Mouse (Mus musculus): ENCODE measurements around the gene Msn. TPM values are rescaled to one million over a fixed set of nuclear protein-coding genes. Genes with fewer than 3 reads are reported as not detected.

Gene Msn
- polyA plus RNA-seq, 1 experiment from 2014 or later, result 45.1 TPM

DNA sequence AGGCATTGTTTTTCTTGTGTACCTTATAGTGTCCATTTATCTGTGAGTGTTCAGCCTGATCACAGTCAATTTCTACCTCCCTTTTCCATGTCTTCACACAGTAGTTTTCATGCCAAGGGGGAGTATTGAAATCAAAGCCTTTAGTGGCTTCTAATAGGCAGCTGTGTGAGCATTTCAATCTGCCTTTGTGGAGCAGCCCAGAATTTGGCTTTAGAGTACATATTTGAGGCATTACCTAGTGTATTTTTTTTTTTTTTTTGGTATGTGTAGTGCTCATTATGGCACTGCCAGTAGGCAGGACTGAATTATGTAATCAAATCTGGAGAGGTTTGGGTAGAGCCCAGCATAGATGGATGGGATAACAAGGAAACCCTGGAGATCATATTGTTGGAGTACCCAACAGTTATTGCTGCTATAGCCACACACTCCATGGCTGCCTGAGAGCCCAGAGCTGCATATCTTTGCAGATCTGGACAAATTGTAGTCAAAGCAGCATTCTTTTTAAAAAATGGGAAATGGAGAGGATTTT is 17.3 kb downstream of the Msn start:
- peak; percentile 4 for DNase-seq (ENCODE audit: low spot score)
- Histone ChIP-seq H3K4me2 (ENCODE audit: low read length) (no peak overlapping the region), H3K36me3 (ENCODE audit: control insufficient read depth, insufficient read depth, low read length) (no peaks in the 10 kb centered on the region), H3K4me1 (ENCODE audit: control insufficient read depth, insufficient read depth, low read length) (no peaks in the 10 kb centered on the region), H3K4me3 (ENCODE audit: low read depth, low read length) (no peak overlapping the region), H3K9me3 (replicated peaks; ENCODE audit: control insufficient read depth, low read length) (no peaks in the 10 kb centered on the region), H3K27me3 (replicated peaks; ENCODE audit: control insufficient read depth, insufficient read depth, low read length) (no peaks in the 10 kb centered on the region), H3K9ac (ENCODE audit: low read length) (no peak overlapping the region), H3K27ac (ENCODE audit: low read depth, low read length) (no peak overlapping the region)
- ATAC-seq, result no peak

- no peaks in the 10 kb centered on the region for H3K4me1 ChIP-seq (ENCODE audit: control insufficient read depth, insufficient read depth, low read length)
- H3K9ac ChIP-seq (ENCODE audit: low read length), result no peak overlapping the region
- H3K4me2 ChIP-seq (ENCODE audit: low read length), result no peak overlapping the region
- no peaks in the 10 kb centered on the region for H3K27me3 ChIP-seq (replicated peaks; ENCODE audit: control insufficient read depth, insufficient read depth, low read length)
- H3K9me3 ChIP-seq (replicated peaks; ENCODE audit: control insufficient read depth, low read length), result no peaks in the 10 kb centered on the region
- no peak overlapping the region for H3K4me3 ChIP-seq (ENCODE audit: low read depth, low read length)
- H3K27ac ChIP-seq (ENCODE audit: low read depth, low read length), result no peak overlapping the region
- no peak for ATAC-seq
- H3K36me3 ChIP-seq (ENCODE audit: control insufficient read depth, insufficient read depth, low read length), result no peaks in the 10 kb centered on the region
- DNase-seq (ENCODE audit: low spot score), result no peak
Measured at GRCm38 (mm10) chrX:96115501-96115900, 19.7 kb downstream of the Msn start.

- WGBS, result 62% methylated on average over 1 of the region's 1 CpGs
- Histone ChIP-seq H3K36me3 (ENCODE audit: control insufficient read depth, insufficient read depth, low read length) (no peaks in the 10 kb centered on the region), H3K27ac (ENCODE audit: low read depth, low read length) (no peak overlapping the region), H3K4me3 (ENCODE audit: low read depth, low read length) (no peak overlapping the region), H3K27me3 (replicated peaks; ENCODE audit: control insufficient read depth, insufficient read depth, low read length) (no peaks in the 10 kb centered on the region), H3K4me1 (ENCODE audit: control insufficient read depth, insufficient read depth, low read length) (no peaks in the 10 kb centered on the region), H3K4me2 (ENCODE audit: low read length) (no peak overlapping the region), H3K9ac (ENCODE audit: low read length) (no peak overlapping the region), H3K9me3 (replicated peaks; ENCODE audit: control insufficient read depth, low read length) (no peaks in the 10 kb centered on the region)
- ATAC-seq (no peak), DNase-seq (ENCODE audit: low spot score) (no peak)
Measured at GRCm38 (mm10) chrX:96117366-96117765, 21.5 kb downstream of the Msn start.

DNA sequence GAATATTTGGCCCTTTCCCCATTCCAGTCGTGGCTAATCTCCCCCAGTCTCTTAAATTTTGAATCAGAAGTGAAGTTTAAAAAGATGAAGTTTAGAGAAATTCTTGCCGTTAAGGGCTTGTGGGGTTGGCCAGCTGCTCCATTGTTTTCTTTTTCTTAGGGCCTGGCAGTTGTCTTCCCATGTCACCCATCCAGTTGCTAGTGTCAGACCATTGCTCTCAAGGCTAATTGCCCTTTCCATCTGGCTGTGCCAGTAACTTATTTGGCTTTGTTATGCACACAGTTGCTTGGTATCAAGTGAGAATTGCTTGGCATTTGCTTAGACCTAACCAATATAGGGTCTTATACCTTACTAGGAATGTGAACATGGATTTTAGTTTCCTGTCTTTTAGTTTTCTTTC is 24.2 kb downstream of the Msn start:
- ATAC-seq (no peak), DNase-seq (ENCODE audit: low spot score) (no peak)
- H3K9me3 ChIP-seq (replicated peaks; ENCODE audit: control insufficient read depth, low read length), result no peaks in the 10 kb centered on the region
- H3K4me1 ChIP-seq (ENCODE audit: control insufficient read depth, insufficient read depth, low read length), result no peaks in the 10 kb centered on the region
- H3K9ac ChIP-seq (ENCODE audit: low read length), result no peak overlapping the region
- WGBS, result 56% methylated on average over 2 of the region's 2 CpGs
- no peaks in the 10 kb centered on the region for H3K27me3 ChIP-seq (replicated peaks; ENCODE audit: control insufficient read depth, insufficient read depth, low read length)
- no peak overlapping the region for H3K4me3 ChIP-seq (ENCODE audit: low read depth, low read length)
- no peak overlapping the region for H3K27ac ChIP-seq (ENCODE audit: low read depth, low read length)
- H3K4me2 ChIP-seq (ENCODE audit: low read length), result no peak overlapping the region
- no peaks in the 10 kb centered on the region for H3K36me3 ChIP-seq (ENCODE audit: control insufficient read depth, insufficient read depth, low read length)

DNA sequence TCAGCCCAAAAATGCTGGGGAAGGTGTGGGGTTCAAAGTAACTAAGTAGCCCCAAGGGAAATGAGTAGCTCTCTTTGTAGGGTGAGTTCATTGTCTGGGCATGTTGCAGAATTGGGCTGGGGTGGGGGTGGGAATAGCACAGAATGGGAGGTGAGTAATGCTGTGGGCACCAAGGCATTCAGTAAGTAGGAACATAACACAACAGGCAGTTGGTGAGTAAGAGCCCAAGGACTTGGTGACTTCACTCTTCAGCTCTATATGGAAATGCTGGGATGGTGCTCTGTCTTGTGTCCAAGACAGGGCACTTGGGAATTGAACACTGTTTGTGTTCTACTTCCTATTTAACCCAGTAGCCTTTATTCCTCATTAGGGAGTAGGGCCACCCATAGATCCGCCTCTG is 26.1 kb downstream of the Msn start:
- Histone ChIP-seq H3K27ac (ENCODE audit: low read depth, low read length) (no peak overlapping the region), H3K36me3 (ENCODE audit: control insufficient read depth, insufficient read depth, low read length) (no peaks in the 10 kb centered on the region), H3K9me3 (replicated peaks; ENCODE audit: control insufficient read depth, low read length) (no peaks in the 10 kb centered on the region), H3K4me1 (ENCODE audit: control insufficient read depth, insufficient read depth, low read length) (no peaks in the 10 kb centered on the region), H3K9ac (ENCODE audit: low read length) (no peak overlapping the region), H3K27me3 (replicated peaks; ENCODE audit: control insufficient read depth, insufficient read depth, low read length) (no peaks in the 10 kb centered on the region), H3K4me2 (ENCODE audit: low read length) (no peak overlapping the region), H3K4me3 (ENCODE audit: low read depth, low read length) (no peak overlapping the region)
- DNase-seq (ENCODE audit: low spot score), result no peak
- WGBS, result 81% methylated on average over 1 of the region's 1 CpGs
- ATAC-seq, result no peak

DNA sequence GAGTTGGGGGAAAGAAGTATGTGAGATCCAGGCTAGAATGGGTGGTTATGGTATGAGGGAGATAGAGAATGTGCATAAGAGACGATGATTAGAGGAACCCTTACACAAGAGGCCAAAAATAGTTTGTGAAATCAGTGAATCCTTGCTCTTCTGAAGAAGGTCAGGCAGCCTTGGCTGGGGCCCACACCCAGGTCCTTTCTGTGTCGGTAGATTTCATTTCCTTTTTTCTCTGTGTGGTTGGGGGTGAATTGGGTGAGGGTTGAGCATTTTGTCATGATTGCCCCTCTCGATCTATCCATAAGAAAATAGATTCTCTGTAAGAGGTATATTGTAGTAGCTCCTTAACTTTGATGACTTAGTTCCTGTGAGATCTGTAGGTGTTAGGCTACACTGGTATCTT is 31.0 kb downstream of the Msn start:
- DNase-seq (ENCODE audit: low spot score) (no peak), ATAC-seq (no peak)
- Histone ChIP-seq H3K4me3 (ENCODE audit: low read depth, low read length) (no peak overlapping the region), H3K9ac (ENCODE audit: low read length) (no peak overlapping the region), H3K36me3 (ENCODE audit: control insufficient read depth, insufficient read depth, low read length) (no peaks in the 10 kb centered on the region), H3K9me3 (replicated peaks; ENCODE audit: control insufficient read depth, low read length) (no peaks in the 10 kb centered on the region), H3K27ac (ENCODE audit: low read depth, low read length) (no peak overlapping the region), H3K27me3 (replicated peaks; ENCODE audit: control insufficient read depth, insufficient read depth, low read length) (no peaks in the 10 kb centered on the region), H3K4me1 (ENCODE audit: control insufficient read depth, insufficient read depth, low read length) (no peaks in the 10 kb centered on the region), H3K4me2 (ENCODE audit: low read length) (no peak overlapping the region)
- WGBS, result 85% methylated on average over 3 of the region's 3 CpGs

GRCm38 (mm10) chrX:96130139-96130538 is 34.3 kb downstream of the Msn start:
- no peak overlapping the region for H3K4me2 ChIP-seq (ENCODE audit: low read length)
- no peak for DNase-seq (ENCODE audit: low spot score)

GRCm38 (mm10) chrX:96130663-96131062 is 34.8 kb downstream of the Msn start:
- 79% methylated on average over 6 of the region's 6 CpGs for WGBS

More at GRCm38 (mm10) chrX:96130139-96130538, 34.3 kb downstream of the Msn start:
- no peaks in the 10 kb centered on the region for H3K4me1 ChIP-seq (ENCODE audit: control insufficient read depth, insufficient read depth, low read length)
- H3K9me3 ChIP-seq (replicated peaks; ENCODE audit: control insufficient read depth, low read length), result no peaks in the 10 kb centered on the region
- WGBS, result 67% methylated on average over 5 of the region's 5 CpGs
- H3K4me3 ChIP-seq (ENCODE audit: low read depth, low read length), result no peak overlapping the region
- H3K27ac ChIP-seq (ENCODE audit: low read depth, low read length), result no peak overlapping the region
- H3K27me3 ChIP-seq (replicated peaks; ENCODE audit: control insufficient read depth, insufficient read depth, low read length), result no peaks in the 10 kb centered on the region
- no peak overlapping the region for H3K9ac ChIP-seq (ENCODE audit: low read length)
- H3K36me3 ChIP-seq (ENCODE audit: control insufficient read depth, insufficient read depth, low read length), result no peaks in the 10 kb centered on the region
- ATAC-seq, result no peak

DNA sequence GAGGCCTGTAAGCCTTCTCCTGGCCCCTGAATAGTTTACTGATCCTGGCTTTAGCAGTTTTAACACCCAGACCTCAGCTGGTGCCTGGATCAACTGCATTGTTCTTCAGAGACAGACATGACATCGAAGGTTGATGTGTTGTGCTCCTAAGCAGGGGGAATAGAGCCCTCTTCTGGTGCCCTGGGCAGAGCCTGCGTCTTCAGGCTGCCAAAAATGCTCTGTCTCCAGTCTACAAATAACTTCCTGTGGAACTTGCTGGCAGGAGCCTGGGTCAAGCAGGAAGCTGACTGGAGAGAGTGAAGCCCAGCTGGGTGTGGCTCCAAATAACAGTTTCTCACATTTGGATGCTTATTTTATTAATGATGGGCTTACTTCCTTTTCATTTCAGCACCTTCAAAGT is 37.4 kb downstream of the Msn start:
- Histone ChIP-seq H3K36me3 (ENCODE audit: control insufficient read depth, insufficient read depth, low read length) (no peaks in the 10 kb centered on the region), H3K9me3 (replicated peaks; ENCODE audit: control insufficient read depth, low read length) (no peaks in the 10 kb centered on the region), H3K27ac (ENCODE audit: low read depth, low read length) (no peak overlapping the region), H3K4me2 (ENCODE audit: low read length) (no peak overlapping the region), H3K4me1 (ENCODE audit: control insufficient read depth, insufficient read depth, low read length) (no peaks in the 10 kb centered on the region), H3K9ac (ENCODE audit: low read length) (no peak overlapping the region), H3K27me3 (replicated peaks; ENCODE audit: control insufficient read depth, insufficient read depth, low read length) (no peaks in the 10 kb centered on the region), H3K4me3 (ENCODE audit: low read depth, low read length) (no peak overlapping the region)
- WGBS, result 62% methylated on average over 2 of the region's 2 CpGs
- ATAC-seq (no peak), DNase-seq (ENCODE audit: low spot score) (no peak)

More at GRCm38 (mm10) chrX:96130663-96131062, 34.8 kb downstream of the Msn start:
- DNase-seq (ENCODE audit: low spot score) (no peak), ATAC-seq (no peak)
- Histone ChIP-seq H3K9me3 (replicated peaks; ENCODE audit: control insufficient read depth, low read length) (no peaks in the 10 kb centered on the region), H3K4me1 (ENCODE audit: control insufficient read depth, insufficient read depth, low read length) (no peaks in the 10 kb centered on the region), H3K4me2 (ENCODE audit: low read length) (no peak overlapping the region), H3K27me3 (replicated peaks; ENCODE audit: control insufficient read depth, insufficient read depth, low read length) (no peaks in the 10 kb centered on the region), H3K27ac (ENCODE audit: low read depth, low read length) (no peak overlapping the region), H3K36me3 (ENCODE audit: control insufficient read depth, insufficient read depth, low read length) (no peaks in the 10 kb centered on the region), H3K9ac (ENCODE audit: low read length) (no peak overlapping the region), H3K4me3 (ENCODE audit: low read depth, low read length) (no peak overlapping the region)

All from forebrain, embryonic 14.5 days (tissue).